In genomic region chr6:49904001-49904400, GRCm38 (mm10) we compare ENCODE assay signal across 10 mouse cellular contexts.
DNase-seq lines count a peak whose midpoint lies in the region; ATAC-seq lines count a peak whose summit lies in the region.
"Had no signal": no experiment of that assay in that cellular context is flagged by ENCODE, and none has a peak within 500 bp of the region (broad histone marks: within the 10 kb centered on the region; RNA-seq: fewer than 3 reads in every experiment).

No protein-coding gene starts in this region.

- H3K36me3 ChIP-seq in embryonic facial prominence, embryonic 11.5 days (replicated peaks; ENCODE audit: control insufficient read depth, insufficient read depth, low read depth, low read length), result no peaks in the 10 kb centered on the region
- no peaks in the 10 kb centered on the region for H3K36me3 ChIP-seq in embryonic facial prominence, embryonic 10.5 days (replicated peaks)
- H3K36me3 ChIP-seq in hindbrain, embryonic 14.5 days (replicated peaks; ENCODE audit: control insufficient read depth, insufficient read depth), result no peaks in the 10 kb centered on the region
- H3K36me3 ChIP-seq in neural tube, embryonic 13.5 days, result no peaks in the 10 kb centered on the region
- H3K36me3 ChIP-seq: heart, embryonic 15.5 days had no signal

- no peaks in the 10 kb centered on the region for H3K4me1 ChIP-seq in embryonic facial prominence, embryonic 11.5 days (ENCODE audit: control insufficient read depth, insufficient read depth, low read length)
- no peaks in the 10 kb centered on the region for H3K4me1 ChIP-seq in embryonic facial prominence, embryonic 10.5 days
- 0 out of 2 replicates have a peak, but pooled peaks cover 5% of the 10 kb centered on the region for H3K4me1 ChIP-seq in hindbrain, embryonic 14.5 days (replicated peaks; ENCODE audit: control insufficient read depth, insufficient read depth, low read length)
- H3K4me1 ChIP-seq in neural tube, embryonic 13.5 days (replicated peaks), result peaks cover 7% of the 10 kb centered on the region
- H3K4me1 ChIP-seq: heart, embryonic 15.5 days had no signal

- no peak for ATAC-seq in embryonic facial prominence, embryonic 11.5 days (replicated peaks; ENCODE audit: insufficient number of reproducible peaks, low FRiP score, low TSS enrichment, low read depth)
- ATAC-seq in hindbrain, embryonic 14.5 days (ENCODE audit: low FRiP score), result peak; percentile 79
- ATAC-seq in neural tube, embryonic 13.5 days (ENCODE audit: low read depth), result peak; percentile 71

- no peaks in the 10 kb centered on the region for H3K27me3 ChIP-seq in embryonic facial prominence, embryonic 11.5 days (ENCODE audit: control insufficient read depth, insufficient read depth, low read length)
- H3K27me3 ChIP-seq in embryonic facial prominence, embryonic 10.5 days (replicated peaks; ENCODE audit: low read depth, poor library complexity, severe bottlenecking), result no peaks in the 10 kb centered on the region
- no peaks in the 10 kb centered on the region for H3K27me3 ChIP-seq in hindbrain, embryonic 14.5 days (ENCODE audit: control insufficient read depth, insufficient read depth, low read length)
- H3K27me3 ChIP-seq in neural tube, embryonic 13.5 days, result no peaks in the 10 kb centered on the region
- H3K27me3 ChIP-seq: heart, embryonic 15.5 days had no signal

- no peak overlapping the region for H3K4me2 ChIP-seq in embryonic facial prominence, embryonic 11.5 days (ENCODE audit: low read depth, low read length)
- H3K4me2 ChIP-seq in hindbrain, embryonic 14.5 days (replicated peaks), result no peak overlapping the region
- no peak overlapping the region for H3K4me2 ChIP-seq in neural tube, embryonic 13.5 days
- H3K4me2 ChIP-seq: heart, embryonic 15.5 days had no signal

- H3K4me3 ChIP-seq in embryonic facial prominence, embryonic 11.5 days (ENCODE audit: low read depth, low read length), result no peak overlapping the region
- H3K4me3 ChIP-seq in embryonic facial prominence, embryonic 10.5 days, result no peak overlapping the region
- H3K4me3 ChIP-seq in hindbrain, embryonic 14.5 days (replicated peaks; ENCODE audit: low read length), result no peak overlapping the region
- H3K4me3 ChIP-seq in neural tube, embryonic 13.5 days, result no peak overlapping the region
- H3K4me3 ChIP-seq: heart, embryonic 15.5 days had no signal

- H3K27ac ChIP-seq in embryonic facial prominence, embryonic 11.5 days (replicated peaks; ENCODE audit: low read depth, low read length), result no peak overlapping the region
- no peak overlapping the region for H3K27ac ChIP-seq in embryonic facial prominence, embryonic 10.5 days (replicated peaks)
- H3K27ac ChIP-seq in hindbrain, embryonic 14.5 days, result no peak overlapping the region
- no peak overlapping the region for H3K27ac ChIP-seq in neural tube, embryonic 13.5 days (replicated peaks)
- H3K27ac ChIP-seq: heart, embryonic 15.5 days had no signal

- intact Hi-C loops in gastrocnemius, postnatal 36 days (cut with DNase I), result no loop called here

- H3K9me3 ChIP-seq in embryonic facial prominence, embryonic 11.5 days (replicated peaks; ENCODE audit: control insufficient read depth, low read length), result no peaks in the 10 kb centered on the region
- no peaks in the 10 kb centered on the region for H3K9me3 ChIP-seq in embryonic facial prominence, embryonic 10.5 days
- no peaks in the 10 kb centered on the region for H3K9me3 ChIP-seq in hindbrain, embryonic 14.5 days (ENCODE audit: control insufficient read depth, low read length)
- 0 out of 2 replicates have a peak, but pooled peaks cover 2% of the 10 kb centered on the region for H3K9me3 ChIP-seq in neural tube, embryonic 13.5 days
- H3K9me3 ChIP-seq: heart, embryonic 15.5 days had no signal

- WGBS in embryonic facial prominence, embryonic 11.5 days, result 62% methylated on average over 6 of the region's 6 CpGs
- WGBS in embryonic facial prominence, embryonic 10.5 days, result 76% methylated on average over 6 of the region's 6 CpGs
- 52% methylated on average over 6 of the region's 6 CpGs for WGBS in hindbrain, embryonic 14.5 days
- WGBS in neural tube, embryonic 13.5 days, result 32% methylated on average over 6 of the region's 6 CpGs

- H3K9ac ChIP-seq in embryonic facial prominence, embryonic 11.5 days (replicated peaks; ENCODE audit: low read length), result no peak overlapping the region
- no peak overlapping the region for H3K9ac ChIP-seq in hindbrain, embryonic 14.5 days
- H3K9ac ChIP-seq in neural tube, embryonic 13.5 days, result no peak overlapping the region
- H3K9ac ChIP-seq: heart, embryonic 15.5 days had no signal

- DNase-seq in embryonic facial prominence, embryonic 11.5 days (ENCODE audit: low spot score), result peak; percentile 20
- DNase-seq in embryonic facial prominence, embryonic 10.5 days (ENCODE audit: low spot score), result no peak
- peak; percentile 5 to 44 for DNase-seq in layer of hippocampus, adult 18-20 months (ENCODE audit: low spot score in 2 of 2)
- no peak for DNase-seq in layer of hippocampus, postnatal 10 days (ENCODE audit: low spot score in 2 of 2)
- DNase-seq in hindbrain, embryonic 14.5 days (ENCODE audit: low spot score), result peak; percentile 55
- no peak for DNase-seq in heart, adult 9 months (ENCODE audit: low spot score in 2 of 2)
- no peak for DNase-seq in gastrocnemius, postnatal 36 days
- DNase-seq: lung, postnatal 36 days had no signal

Comparison
In these comparisons a context has a peak if more than half of its experiments do, and no peak if none do; other contexts are left out.
1. DNase-seq: peak in embryonic facial prominence, embryonic 11.5 days (single experiment), layer of hippocampus, adult 18-20 months (2 of 2) and hindbrain, embryonic 14.5 days (single experiment); none in embryonic facial prominence, embryonic 10.5 days (single experiment), layer of hippocampus, postnatal 10 days (0 of 2), heart, adult 9 months (0 of 2) and gastrocnemius, postnatal 36 days (0 of 2).